Mouse (Mus musculus) lung, postnatal 0 days (tissue): ENCODE results near the gene Btbd2. TPM values are rescaled to one million over a fixed set of nuclear protein-coding genes. Genes with fewer than 3 reads are reported as not detected.

ENCODE experiments used
- ATAC-seq: fragments of 200-750 bp; cut with Nextera tagmentation; 2 replicates; pipeline ENCODE4 v1.8.0; 2017; ENCODE audit warnings: moderate library complexity
- DNase-seq: peaks from one replicate; pipeline ENCODE4 v3.0.0-alpha.2; 2016; ENCODE audit warnings: low spot score
- H3K27ac ChIP-seq: fragments of 300-500 bp; sonication (generic); 2 replicates; pipeline ENCODE4 v1.5.1; 2014; ENCODE audit warnings: antibody characterized with exemption, mild to moderate bottlenecking, low read length, mixed read lengths
- H3K27me3 ChIP-seq: fragments of 300-500 bp; sonication (generic); replicated peaks from 2 replicates; pipeline ENCODE4 v1.6.1; 2014; ENCODE audit warnings: low read length, mixed read lengths; ENCODE audit not compliant: insufficient read depth
- H3K36me3 ChIP-seq: fragments of 300-500 bp; sonication (generic); 2 replicates; pipeline ENCODE4 v1.6.1; 2014; ENCODE audit warnings: low read length, mixed read lengths; ENCODE audit not compliant: insufficient read depth
- H3K4me1 ChIP-seq: fragments of 300-500 bp; sonication (generic); 2 replicates; pipeline ENCODE4 v1.6.1; 2014; ENCODE audit warnings: antibody characterized with exemption, low read depth, low read length, mixed read lengths; ENCODE audit not compliant: insufficient read depth
- H3K4me2 ChIP-seq: fragments of 300-500 bp; sonication (generic); replicated peaks from 2 replicates; pipeline ENCODE4 v1.6.1; 2014; ENCODE audit warnings: low read depth, mild to moderate bottlenecking, low read length, moderate library complexity, mixed read lengths
- H3K4me3 ChIP-seq: fragments of 300-500 bp; sonication (generic); 2 replicates; pipeline ENCODE4 v1.5.1; 2014; ENCODE audit warnings: low read depth, low read length
- H3K9ac ChIP-seq: fragments of 300-500 bp; sonication (generic); replicated peaks from 2 replicates; pipeline ENCODE4 v1.6.1; 2014; ENCODE audit warnings: low read depth, mild to moderate bottlenecking
- H3K9me3 ChIP-seq: fragments of 300-500 bp; sonication (generic); 2 replicates; pipeline ENCODE4 v1.6.1; 2016; ENCODE audit warnings: low read length, mixed read lengths
- CTCF ChIP-seq: IDR thresholded peaks from 2 replicates; pipeline ENCODE4 v1.5.1; 2016; ENCODE audit warnings: antibody characterized with exemption, mild to moderate bottlenecking
- EP300 ChIP-seq: IDR thresholded peaks from 2 replicates; pipeline ENCODE4 v1.6.1; 2016; ENCODE audit warnings: antibody characterized with exemption, mild to moderate bottlenecking, control low read depth
- WGBS: fragments of 180-500 bp; shearing (Covaris S2); extraction: QIAGEN DNeasy Blood & Tissue Kit; methylation state at CpG from one replicate; pipeline ENCODE4 v1.1.7; 2014; 5-methylcytosine and 5-hydroxymethylcytosine counted together
- microRNA-seq: library from miRNA; unstranded; fragments of <30 nt; microRNA quantifications from one replicate; pipeline ENCODE4, GENCODE M21; 2016
- polyA plus RNA-seq: library from polyadenylated mRNA; unstranded; fragments of >200 nt; fragmentation: Nextera tagmentation; extraction: Ambion mirVana; gene quantifications from 2 replicates; pipeline ENCODE4 v1.2.1, GENCODE M21; 2015

Gene Btbd2
- polyA plus RNA-seq, 1 experiment from 2014 or later, result 42.9 TPM

GRCm38 (mm10) chr10:80603364-80603763 lies 53.5 kb downstream of the Btbd2 start:
- peak overlapping the region; percentile 55 for H3K4me2 ChIP-seq
- H3K27ac ChIP-seq, result peak overlapping the region; percentile 77
- peak overlapping the region; percentile 75 for H3K4me3 ChIP-seq
- H3K4me1 ChIP-seq, result peaks cover 12% of the 10 kb centered on the region; the same call in 1 of the 2 replicates
- no peak for DNase-seq
- no peaks in the 10 kb centered on the region for H3K9me3 ChIP-seq
- H3K27me3 ChIP-seq, result no peaks in the 10 kb centered on the region
- ATAC-seq, result no peak
- no peak for TF ChIP-seq CTCF
- TF ChIP-seq EP300, result no peak
- peak overlapping the region; percentile 1 for H3K9ac ChIP-seq
- WGBS, result 20% methylated on average over 7 of the region's 7 CpGs
- peaks cover 6% of the 10 kb centered on the region; the same call in 1 of the 2 replicates for H3K36me3 ChIP-seq

GRCm38 (mm10) chr10:80602698-80603325 lies 54.1 kb downstream of the Btbd2 start, which contains the start of the genes Scamp4 and Adat3:
Gene Scamp4, plus strand, starts transcription at chr10:80602872.
Gene Adat3, plus strand, starts transcription at chr10:80602880.
- ATAC-seq, result peak; percentile 97
- whole genome bisulfite sequencing, result 0% methylated on average over 51 of the region's 54 CpGs
- H3K27ac ChIP-seq, result peak within 1 kb of the TSS; percentile 82
- peaks cover 12% of the 10 kb centered on the region; the same call in 1 of the 2 replicates for H3K4me1 ChIP-seq
- H3K36me3 ChIP-seq, result peaks cover 6% of the 10 kb centered on the region; the same call in 1 of the 2 replicates
- H3K9ac ChIP-seq, result peak within 1 kb of the TSS; percentile 1
- TF ChIP-seq CTCF, result 0 out of 2 replicates have a peak, but pooled peaks have one; percentile 6
- TF ChIP-seq EP300, result no peak
- no peaks in the 10 kb centered on the region for H3K27me3 ChIP-seq
- peak; percentile 97 for DNase-seq
- H3K4me3 ChIP-seq, result peak within 1 kb of the TSS; percentile 75
- peak within 1 kb of the TSS; percentile 55 for H3K4me2 ChIP-seq
- no peaks in the 10 kb centered on the region for H3K9me3 ChIP-seq

- WGBS, result 43% methylated on average over 4 of the region's 4 CpGs
- Histone ChIP-seq H3K27ac (no peak overlapping the region), H3K36me3 (no peaks in the 10 kb centered on the region), H3K4me1 (no peaks in the 10 kb centered on the region), H3K9ac (no peak overlapping the region), H3K4me2 (no peak overlapping the region), H3K4me3 (no peak overlapping the region), H3K27me3 (no peaks in the 10 kb centered on the region), H3K9me3 (no peaks in the 10 kb centered on the region)
- no peak for DNase-seq
- ATAC-seq, result no peak; the same call in 1 of the 2 replicates
- TF ChIP-seq EP300 (no peak), CTCF (no peak)
Measured at GRCm38 (mm10) chr10:80596318-80596717, 60.6 kb downstream of the Btbd2 start.

Small RNA genes within 50 kb of the gene (microRNA-seq; reads per million reads assigned to microRNA genes)
- not detected for gene Mir6912

Other genes starting within 250 kb of the Btbd2 start
- 34.7 and 36.2 TPM in 2 replicates for gene Tcf3, start 223.4 kb downstream of the Btbd2 start, polyA plus RNA-seq
- not detected in 2 replicates for gene Onecut3, start 162.2 kb downstream of the Btbd2 start, polyA plus RNA-seq
- 0.04 and 0.10 TPM in 2 replicates for gene Atp8b3, start 117.9 kb downstream of the Btbd2 start, polyA plus RNA-seq
- gene Rexo1, start 95.5 kb downstream of the Btbd2 start, polyA plus RNA-seq, result 12.9 TPM in 2 replicates
- gene Klf16, start 79.8 kb downstream of the Btbd2 start, polyA plus RNA-seq, result 7.1 and 7.2 TPM in 2 replicates
- gene Abhd17a, start 66.7 kb downstream of the Btbd2 start, polyA plus RNA-seq, result 105 and 106 TPM in 2 replicates
- 56.9 and 59.3 TPM in 2 replicates for gene Scamp4, start 54.2 kb downstream of the Btbd2 start, polyA plus RNA-seq
- gene Adat3, start 54.2 kb downstream of the Btbd2 start, polyA plus RNA-seq, result 3.5 and 4.8 TPM in 2 replicates
- 0.98 and 1.1 TPM in 2 replicates for gene Gm49322, start 51.0 kb downstream of the Btbd2 start, polyA plus RNA-seq
- gene Csnk1g2, start 34.2 kb downstream of the Btbd2 start, polyA plus RNA-seq, result 97.7 and 111 TPM in 2 replicates
- gene Mknk2, start 21.0 kb upstream of the Btbd2 start, polyA plus RNA-seq, result 92.2 and 103 TPM in 2 replicates
- gene Mob3a, start 44.9 kb upstream of the Btbd2 start, polyA plus RNA-seq, result 32.6 and 37.0 TPM in 2 replicates
- gene Izumo4, start 45.1 kb upstream of the Btbd2 start, polyA plus RNA-seq, result 28.7 and 28.8 TPM in 2 replicates
- 49.3 and 58.2 TPM in 2 replicates for gene Ap3d1, start 85.2 kb upstream of the Btbd2 start, polyA plus RNA-seq
- 7.4 and 9.6 TPM in 2 replicates for gene Dot1l, start 98.1 kb upstream of the Btbd2 start, polyA plus RNA-seq
- 27.0 and 29.4 TPM in 2 replicates for gene Sf3a2, start 141.1 kb upstream of the Btbd2 start, polyA plus RNA-seq
- gene Plekhj1, start 141.6 kb upstream of the Btbd2 start, polyA plus RNA-seq, result 59.9 and 69.1 TPM in 2 replicates
- gene Amh, start 148.2 kb upstream of the Btbd2 start, polyA plus RNA-seq, result 0.07 TPM in 1 of 2 replicates, not detected in the other
- gene Jsrp1, start 156.4 kb upstream of the Btbd2 start, polyA plus RNA-seq, result 0.25 TPM in 1 of 2 replicates, not detected in the other
- 1,344 and 1,416 TPM in 2 replicates for gene Oaz1, start 169.6 kb upstream of the Btbd2 start, polyA plus RNA-seq
- gene Lingo3, start 187.0 kb upstream of the Btbd2 start, polyA plus RNA-seq, result not detected in 2 replicates
- gene Lsm7, start 198.1 kb upstream of the Btbd2 start, polyA plus RNA-seq, result 129 and 138 TPM in 2 replicates
- gene Sppl2b, start 198.2 kb upstream of the Btbd2 start, polyA plus RNA-seq, result 26.5 and 26.8 TPM in 2 replicates
- gene Tmprss9, start 214.8 kb upstream of the Btbd2 start, polyA plus RNA-seq, result 0.04 TPM in 1 of 2 replicates, not detected in the other
- 211 and 233 TPM in 2 replicates for gene Timm13, start 243.9 kb upstream of the Btbd2 start, polyA plus RNA-seq